Mouse (Mus musculus) bone marrow macrophage, adult 2 months (primary cell): ENCODE data around the gene Plvap. TPM values are rescaled to one million over a fixed set of nuclear protein-coding genes. Genes with fewer than 3 reads are reported as not detected.

ENCODE experiments used
- H3K27ac ChIP-seq: 2 replicates; pipeline ENCODE4 v1.5.1; 2012; ENCODE audit warnings: low read depth, low read length; ENCODE audit not compliant: insufficient read depth
- H3K4me1 ChIP-seq: 2 replicates; pipeline ENCODE4 v1.6.1; 2012; ENCODE audit warnings: low read length; ENCODE audit not compliant: control insufficient read depth, insufficient read depth
- H3K4me3 ChIP-seq: 2 replicates; pipeline ENCODE4 v1.5.1; 2012; ENCODE audit warnings: mild to moderate bottlenecking, low read length, moderate library complexity; ENCODE audit not compliant: insufficient read depth
- CTCF ChIP-seq: IDR thresholded peaks from 2 replicates; pipeline ENCODE4 v1.5.1; 2012; ENCODE audit warnings: low read depth, mild to moderate bottlenecking, low read length, moderate library complexity
- POLR2A ChIP-seq: IDR thresholded peaks from 2 replicates; pipeline ENCODE4 v1.6.1; 2012; ENCODE audit warnings: mild to moderate bottlenecking, low read depth, low read length, borderline replicate concordance
- polyA plus RNA-seq: library from polyadenylated mRNA; stranded (reverse); fragments of >200 nt; gene quantifications from 2 replicates; pipeline ENCODE4 v1.2.4, GENCODE M21; 2012; ENCODE audit not compliant: missing spikeins, insufficient read depth, insufficient read length

The Plvap gene
- polyA plus RNA-seq, 1 experiment = not detected

DNA sequence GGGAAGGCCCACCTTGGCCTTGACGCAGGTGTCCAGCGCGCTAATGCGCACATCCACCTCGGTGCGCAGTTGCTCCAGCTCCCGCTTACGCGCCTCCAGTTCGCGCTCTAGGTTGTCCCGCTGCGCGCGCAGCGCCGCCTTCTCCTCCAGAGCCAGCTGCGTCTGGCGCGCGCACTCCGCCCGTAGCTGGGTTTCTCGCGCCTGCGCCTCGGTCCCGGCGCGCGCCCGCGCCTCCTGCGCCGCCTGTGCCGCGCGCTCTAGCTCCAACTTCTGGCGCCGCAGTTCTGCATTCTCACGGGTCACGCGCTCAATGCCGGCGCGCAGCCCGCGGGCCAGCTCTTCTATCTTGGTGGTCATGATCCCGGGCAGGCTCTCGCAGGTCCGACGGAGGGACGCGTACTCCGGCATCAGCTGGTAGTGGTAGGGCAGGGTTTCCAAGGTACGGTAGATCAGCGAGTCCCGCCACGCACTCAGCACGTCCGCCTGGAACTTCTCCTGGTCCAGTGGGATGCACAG is 3.9 kb downstream of the Plvap start:
- H3K4me3 ChIP-seq = peak overlapping the region; percentile 45
- peaks cover 2% of the 10 kb centered on the region; the same call in 1 of the 2 replicates for H3K4me1 ChIP-seq
- no peak overlapping the region for H3K27ac ChIP-seq
- TF ChIP-seq CTCF (no peak), POLR2A (no peak)

DNA sequence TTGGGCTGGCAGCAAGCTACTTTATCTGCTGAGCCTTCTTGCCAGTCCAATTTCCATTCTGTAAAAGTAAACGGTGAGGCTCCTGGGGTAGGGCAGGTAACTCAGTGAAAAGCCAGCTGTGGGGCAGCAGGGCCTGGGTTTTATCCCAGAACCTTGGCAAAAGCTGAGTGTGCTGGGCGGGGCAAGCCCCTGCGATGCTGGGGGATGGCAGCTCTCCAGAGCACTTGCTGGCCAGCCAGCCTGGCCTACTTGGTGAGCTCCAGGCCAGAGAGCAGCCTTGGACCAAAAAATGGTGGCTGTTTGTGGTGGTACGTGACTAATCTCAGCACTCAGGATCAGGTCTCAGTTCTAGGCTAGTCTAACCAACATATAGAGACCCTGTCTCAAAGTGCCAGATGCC is 5.6 kb downstream of the Plvap start:
- no peak overlapping the region for H3K4me3 ChIP-seq
- no peaks in the 10 kb centered on the region for H3K4me1 ChIP-seq
- TF ChIP-seq CTCF = no peak
- H3K27ac ChIP-seq = no peak overlapping the region

DNA sequence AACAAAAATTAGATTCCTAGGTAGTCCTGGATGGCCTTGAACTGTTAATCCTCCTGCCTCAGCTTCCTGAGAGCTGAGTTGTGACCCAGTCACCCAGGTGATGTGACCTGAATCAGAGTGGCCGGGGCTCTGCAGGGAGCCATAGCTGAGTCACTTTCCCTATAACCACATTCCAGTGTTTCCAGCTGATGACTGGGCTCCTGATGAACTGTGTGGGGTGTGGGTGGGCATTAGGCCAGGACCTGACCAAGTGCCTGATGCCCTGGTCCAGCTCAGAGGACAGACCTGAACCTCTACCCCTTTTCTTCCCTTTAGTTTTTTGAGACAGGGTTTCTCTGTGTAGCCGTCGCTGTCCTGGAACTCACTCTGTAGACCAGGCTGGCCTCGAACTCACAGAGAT is 6.2 kb downstream of the Plvap start:
- H3K4me1 ChIP-seq = no peaks in the 10 kb centered on the region
- H3K27ac ChIP-seq = no peak overlapping the region
- TF ChIP-seq POLR2A (no peak), CTCF (no peak)
- no peak overlapping the region for H3K4me3 ChIP-seq

DNA sequence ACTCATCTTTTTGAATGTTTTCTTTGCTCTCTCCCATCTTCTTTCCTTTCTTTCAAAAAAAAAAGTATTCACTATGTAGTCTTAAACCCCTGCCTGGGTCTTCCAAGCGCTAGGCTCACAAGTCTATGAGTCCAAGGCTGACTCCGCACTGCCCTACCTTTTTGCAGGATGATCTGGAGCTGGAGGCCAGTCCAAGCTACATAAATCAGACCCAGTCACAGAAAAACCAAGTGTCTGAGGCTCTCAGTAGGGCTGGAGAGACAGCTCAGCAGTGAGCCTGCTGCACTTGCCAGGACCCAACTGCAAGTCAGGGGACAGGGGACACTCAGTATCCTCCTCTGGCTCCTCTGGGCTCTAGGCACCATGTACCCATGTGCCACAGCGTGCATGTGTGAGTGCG is 7.2 kb downstream of the Plvap start:
- TF ChIP-seq POLR2A = no peak
- TF ChIP-seq CTCF = no peak
- H3K4me3 ChIP-seq = no peak overlapping the region
- no peak overlapping the region for H3K27ac ChIP-seq
- no peaks in the 10 kb centered on the region for H3K4me1 ChIP-seq

DNA sequence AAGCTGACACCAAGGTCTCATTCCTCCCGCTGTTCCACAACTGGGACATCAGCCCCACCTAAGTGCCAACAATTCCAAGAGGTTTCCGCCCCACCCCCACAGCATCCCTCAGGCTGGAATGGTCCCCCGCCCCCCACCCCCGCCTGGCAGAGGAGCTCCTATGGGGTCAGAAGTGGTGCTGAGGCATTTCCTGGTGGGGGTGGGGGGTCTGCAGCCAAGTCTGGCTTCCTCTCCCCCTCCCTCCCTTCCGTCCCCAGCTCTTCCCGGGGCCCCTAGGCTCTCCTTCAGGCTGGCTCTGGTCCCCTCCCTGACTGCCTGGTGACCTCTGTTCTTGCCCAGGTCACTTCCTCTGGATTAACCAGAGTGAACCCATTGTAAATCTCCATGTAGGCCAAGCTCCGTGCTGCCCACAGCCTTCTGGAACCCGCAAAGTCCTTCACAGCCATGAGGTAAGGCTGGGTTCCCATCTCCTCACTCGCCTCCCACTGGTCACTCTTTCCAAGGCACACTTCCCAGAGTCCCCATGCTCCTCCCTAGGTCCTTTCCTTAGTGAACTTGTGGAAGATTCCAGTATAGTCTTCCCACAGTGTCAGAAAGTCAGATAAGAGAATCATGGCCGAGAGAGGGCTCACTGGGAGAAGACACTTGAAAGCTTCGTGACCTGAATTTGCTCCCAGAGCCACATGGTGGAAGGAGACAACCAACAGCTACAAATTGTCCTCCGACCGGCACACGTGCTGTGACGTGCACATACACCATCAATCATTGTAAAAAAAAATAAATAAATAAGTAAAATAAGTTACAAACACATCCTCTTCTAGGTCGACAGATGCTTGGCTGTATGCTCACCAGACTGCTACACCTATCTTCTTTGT is 12.5 kb downstream of the Plvap start:
- H3K4me3 ChIP-seq = no peak overlapping the region
- TF ChIP-seq POLR2A = no peak
- TF ChIP-seq CTCF = no peak
- H3K27ac ChIP-seq = no peak overlapping the region
- no peaks in the 10 kb centered on the region for H3K4me1 ChIP-seq

DNA sequence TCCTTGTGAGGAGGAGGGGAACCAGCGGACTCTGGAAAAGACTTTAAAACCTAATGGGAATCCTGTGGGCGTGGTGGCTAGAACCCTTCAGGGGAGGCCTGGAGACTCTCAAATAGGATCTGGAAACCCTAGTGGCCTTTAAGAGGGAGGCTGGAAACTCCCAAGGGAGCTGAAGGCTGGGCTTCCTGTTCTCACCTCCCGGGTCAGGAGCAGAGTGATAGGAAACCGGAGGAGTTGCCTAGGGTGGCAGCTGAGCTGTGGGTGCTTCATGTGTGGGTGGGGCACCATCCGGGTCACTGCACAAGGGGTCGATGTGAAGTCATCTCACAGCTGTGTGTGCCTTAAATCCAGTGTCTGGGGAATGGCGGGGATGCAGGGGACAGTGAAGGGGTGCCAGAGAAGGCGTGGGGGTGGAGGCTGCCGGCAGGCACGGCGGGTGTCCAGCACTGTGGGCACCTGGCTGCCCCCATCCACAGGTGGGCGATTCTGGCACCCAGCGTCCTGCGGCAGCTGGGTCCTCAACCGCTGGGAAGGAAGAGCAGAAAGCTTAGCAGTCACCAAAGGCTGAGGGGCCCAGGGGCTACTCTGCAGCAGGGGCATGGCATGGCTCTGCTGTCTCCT is 13.6 kb downstream of the Plvap start:
- no peak for TF ChIP-seq CTCF
- no peak for TF ChIP-seq POLR2A
- no peak overlapping the region for H3K27ac ChIP-seq
- H3K4me1 ChIP-seq = no peaks in the 10 kb centered on the region
- no peak overlapping the region for H3K4me3 ChIP-seq

DNA sequence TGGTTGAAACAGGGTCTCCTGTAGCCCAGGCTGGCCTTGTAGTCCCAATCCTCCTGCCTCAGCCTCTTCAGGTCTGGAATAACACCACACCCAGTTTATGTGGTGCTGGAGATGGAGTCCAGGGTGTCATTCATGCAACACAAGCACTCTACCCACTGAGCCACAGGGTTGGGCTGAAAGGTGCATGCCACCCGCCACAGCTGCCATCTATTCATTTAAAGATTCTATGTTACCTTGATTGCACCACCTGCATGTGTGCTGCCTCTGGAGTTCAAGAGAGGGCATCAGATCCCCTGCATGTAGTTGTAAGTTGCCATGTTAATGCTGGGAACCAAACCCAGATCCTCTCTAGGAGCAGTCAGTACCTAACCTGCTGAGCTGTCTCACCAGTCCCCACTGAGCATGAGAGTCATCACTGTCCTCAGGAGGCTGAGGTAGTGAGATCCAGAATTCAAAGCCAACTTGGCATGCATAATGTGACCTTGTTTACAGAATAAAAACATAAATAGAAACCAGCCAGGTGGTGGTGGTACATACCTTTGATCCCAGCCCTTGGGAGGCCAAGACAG is 14.4 kb downstream of the Plvap start:
- no peak for TF ChIP-seq POLR2A
- no peak for TF ChIP-seq CTCF
- H3K27ac ChIP-seq = no peak overlapping the region
- no peaks in the 10 kb centered on the region for H3K4me1 ChIP-seq

DNA sequence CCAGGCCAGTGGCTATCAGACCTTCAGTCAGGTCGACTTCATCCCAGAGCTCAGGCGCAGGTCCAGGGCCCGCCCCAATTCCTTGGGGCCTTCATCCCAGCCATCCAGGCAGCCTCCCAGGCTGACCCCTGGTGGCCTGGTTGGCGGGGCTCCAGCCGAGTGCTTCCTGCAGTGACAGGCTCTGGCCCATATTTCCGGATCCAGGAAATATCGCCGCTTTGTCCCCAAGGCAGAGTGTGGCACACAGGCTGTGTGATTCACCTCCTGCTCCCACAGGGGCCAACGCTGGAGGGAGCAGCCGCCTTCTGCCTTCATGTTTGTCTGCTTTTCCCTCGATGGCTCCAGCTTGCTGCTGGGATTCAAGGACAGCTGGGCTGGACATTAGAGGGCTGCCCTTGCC is 15.1 kb downstream of the Plvap start:
- Histone ChIP-seq H3K27ac (no peak overlapping the region), H3K4me1 (no peaks in the 10 kb centered on the region), H3K4me3 (no peak overlapping the region)
- no peak for TF ChIP-seq CTCF
- TF ChIP-seq POLR2A = no peak

More for the DNA sequence above, 14.4 kb downstream of the Plvap start:
- no peak overlapping the region for H3K4me3 ChIP-seq

DNA sequence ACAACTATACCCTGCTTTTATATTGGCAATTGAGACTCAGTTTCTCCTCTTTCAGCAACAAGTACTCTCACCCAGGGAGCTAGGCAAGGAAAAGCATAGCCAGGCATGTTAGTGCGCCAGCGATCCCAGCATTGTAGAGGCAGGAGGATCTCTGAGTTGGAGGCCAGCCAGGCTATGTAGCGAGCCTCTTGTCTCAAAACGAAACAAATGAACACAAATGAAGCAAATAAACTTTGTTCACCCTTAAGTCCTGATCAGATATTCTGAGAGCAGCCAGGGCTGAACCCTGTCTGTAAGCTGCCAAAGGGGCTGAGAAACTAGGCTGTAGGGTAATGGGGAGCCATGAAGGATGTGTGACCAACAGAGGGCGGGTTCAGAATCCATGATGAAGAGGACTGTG is 15.7 kb downstream of the Plvap start:
- Histone ChIP-seq H3K27ac (no peak overlapping the region), H3K4me3 (no peak overlapping the region), H3K4me1 (no peaks in the 10 kb centered on the region)
- TF ChIP-seq CTCF (no peak), POLR2A (no peak)

DNA sequence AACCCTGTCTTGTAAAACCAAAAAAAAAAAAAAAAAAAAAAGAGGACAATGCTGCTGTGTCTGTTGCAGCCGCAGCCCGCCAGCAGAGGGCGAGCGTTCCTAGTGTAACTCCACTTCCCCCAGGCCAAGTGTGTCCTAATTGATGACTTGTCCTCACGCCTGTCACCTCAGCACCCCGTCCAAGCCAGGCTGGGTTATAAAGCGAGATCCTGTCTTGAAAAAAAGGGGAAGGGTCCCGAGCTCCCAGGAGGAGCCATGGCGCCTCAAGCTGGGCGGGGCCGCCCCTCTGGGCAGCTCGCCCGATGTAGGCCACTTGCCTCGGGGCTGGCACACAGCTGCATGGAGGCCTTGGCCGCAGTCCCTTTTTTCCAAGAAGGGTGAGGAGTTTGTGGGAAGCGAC is 16.5 kb downstream of the Plvap start:
- Histone ChIP-seq H3K4me1 (no peaks in the 10 kb centered on the region), H3K27ac (no peak overlapping the region), H3K4me3 (no peak overlapping the region)
- TF ChIP-seq CTCF (peak; percentile 51), POLR2A (no peak)
